Mouse (Mus musculus): ENCODE results near the gene Gm28870.
"Not testable (repeated sequence)": the region's sequence is repeated elsewhere in the genome, so short reads cannot be mapped to it uniquely, and the experiment has no call there.

The Gm28870 gene

GRCm38 (mm10) chrY:50096976-50097375 is at the start of gene Gm28870:
Gm28870 (plus strand) TSS chrY:50097276.
- not testable (repeated sequence) for DNase-seq (ENCODE audit: extremely low spot score, low read depth, low spot score)
